Mouse (Mus musculus) CH12.LX (cell line): ENCODE measurements at regions not wholly inside any gene's neighbourhood (a gene's known extent, or its start where the extent isn't known, plus 50 kb on each side); places are given as distances from the start of the nearest gene placed in this dataset.

Experiments used
- DNase-seq: peaks from one replicate; pipeline ENCODE4 v3.0.0-alpha.2; 2013; ENCODE audit errors: extremely low read depth
- H3K27ac ChIP-seq: 2 replicates; pipeline ENCODE4 v1.5.1; 2012; ENCODE audit warnings: low read depth, mild to moderate bottlenecking, control low read depth, moderate library complexity; ENCODE audit not compliant: insufficient read depth
- H3K27me3 ChIP-seq: replicated peaks from 2 replicates; pipeline ENCODE3; 2012; ENCODE audit warnings: inconsistent platforms
- H3K36me3 ChIP-seq, 2 experiments: replicated peaks in 1 of 2; 2 replicates each; pipeline versions ENCODE3 to v1.6.1; 2012; ENCODE audit warnings: inconsistent platforms in 1 of 2, low read length in 1 of 2, mild to moderate bottlenecking in 1 of 2, mixed read lengths in 1 of 2, moderate library complexity in 1 of 2; ENCODE audit not compliant: control insufficient read depth in 1 of 2, insufficient read depth in 1 of 2
- H3K4me1 ChIP-seq, 2 experiments: 2 replicates each; pipeline ENCODE4 v1.6.1; 2012; ENCODE audit warnings: inconsistent platforms in 1 of 2, moderate library complexity in 1 of 2; ENCODE audit not compliant: insufficient read depth in 2 of 2, control insufficient read depth in 1 of 2
- H3K4me2 ChIP-seq: 2 replicates; pipeline ENCODE4 v1.6.1; 2012; ENCODE audit warnings: low read depth, mild to moderate bottlenecking, control low read depth; ENCODE audit not compliant: poor library complexity, insufficient read depth, severe bottlenecking
- H3K4me3 ChIP-seq, 3 experiments: fragments of 150-350 bp in 1 of 3; sonication (generic) in 1 of 3; replicated peaks in 1 of 3; 2 replicates each; pipeline versions ENCODE3 to v1.5.1; 2011 to 2012; ENCODE audit warnings: low read depth in 2 of 3, low read length in 2 of 3, mild to moderate bottlenecking in 2 of 3, moderate library complexity in 2 of 3, control low read depth in 1 of 3, improper control_type of control experiment in 1 of 3, inconsistent platforms in 1 of 3, mixed read lengths in 1 of 3; ENCODE audit not compliant: poor library complexity in 1 of 3
- H3K79me2 ChIP-seq: replicated peaks from 2 replicates; pipeline ENCODE4 v1.6.1; 2012; ENCODE audit warnings: mild to moderate bottlenecking, moderate library complexity; ENCODE audit not compliant: control insufficient read depth, poor library complexity, insufficient read depth, severe bottlenecking; ENCODE audit errors: extremely low read depth
- H3K9ac ChIP-seq: 2 replicates; pipeline ENCODE4 v1.6.1; 2012; ENCODE audit warnings: low read depth, mild to moderate bottlenecking, control low read depth, moderate library complexity; ENCODE audit not compliant: insufficient read depth
- H3K9me3 ChIP-seq: replicated peaks from 2 replicates; pipeline ENCODE3; 2012; ENCODE audit warnings: low read length, inconsistent platforms, mixed read lengths
- CTCF ChIP-seq, 2 experiments: IDR thresholded peaks in 1 of 2; conservative IDR thresholded peaks in 1 of 2; 2 replicates each; pipeline ENCODE4 v1.5.1; 2011 to 2012; ENCODE audit warnings: low read depth in 2 of 2, low read length in 2 of 2, improper control_type of control experiment in 1 of 2, inconsistent platforms in 1 of 2, mild to moderate bottlenecking in 1 of 2, moderate library complexity in 1 of 2
- E2F4 ChIP-seq: IDR thresholded peaks from 2 replicates; pipeline ENCODE4 v1.6.1; 2011; ENCODE audit warnings: low read depth, low read length, improper control_type of control experiment; ENCODE audit not compliant: insufficient replicate concordance
- HCFC1 ChIP-seq: IDR thresholded peaks from 2 replicates; pipeline ENCODE4 v1.6.1; 2012; ENCODE audit warnings: low read depth, mild to moderate bottlenecking, inconsistent platforms, low read length, improper control_type of control experiment
- JUND ChIP-seq: conservative IDR thresholded peaks from 2 replicates; pipeline ENCODE4 v1.6.1; 2011; ENCODE audit warnings: low read depth, low read length, improper control_type of control experiment
- MAFK ChIP-seq: IDR thresholded peaks from 2 replicates; pipeline ENCODE4 v1.6.1; 2011; ENCODE audit warnings: low read length, improper control_type of control experiment; ENCODE audit not compliant: insufficient replicate concordance
- MAX ChIP-seq: IDR thresholded peaks from 2 replicates; pipeline ENCODE4 v1.6.1; 2011; ENCODE audit warnings: low read length, improper control_type of control experiment
- MXI1 ChIP-seq: IDR thresholded peaks from 2 replicates; pipeline ENCODE4 v1.6.1; 2011; ENCODE audit warnings: mild to moderate bottlenecking, low read depth, low read length, improper control_type of control experiment
- NRF1 ChIP-seq: IDR thresholded peaks from 2 replicates; pipeline ENCODE4 v1.6.1; 2014; ENCODE audit warnings: low read depth, mild to moderate bottlenecking, inconsistent platforms, low read length, improper control_type of control experiment, moderate library complexity
- RCOR1 ChIP-seq: conservative IDR thresholded peaks from 2 replicates; pipeline ENCODE4 v1.6.1; 2012; ENCODE audit warnings: low read depth, mild to moderate bottlenecking, inconsistent platforms, low read length, improper control_type of control experiment
- SIN3A ChIP-seq: IDR thresholded peaks from 2 replicates; pipeline ENCODE4 v1.6.1; 2012; ENCODE audit warnings: low read length, improper control_type of control experiment, inconsistent platforms
- SMC3 ChIP-seq: IDR thresholded peaks from 2 replicates; pipeline ENCODE4 v1.6.1; 2011; ENCODE audit warnings: low read depth, low read length, improper control_type of control experiment
- TBP ChIP-seq: conservative IDR thresholded peaks from 2 replicates; pipeline ENCODE4 v1.6.1; 2011; ENCODE audit warnings: low read depth, low read length, improper control_type of control experiment
- TCF12 ChIP-seq: IDR thresholded peaks from 2 replicates; pipeline ENCODE4 v1.6.1; 2014; ENCODE audit warnings: low read depth, mild to moderate bottlenecking, inconsistent platforms, low read length, improper control_type of control experiment
- ZKSCAN1 ChIP-seq: IDR thresholded peaks from 2 replicates; pipeline ENCODE4 v1.6.1; 2012; ENCODE audit warnings: low read depth, inconsistent platforms, low read length, improper control_type of control experiment, borderline replicate concordance
- ZMIZ1 ChIP-seq: IDR thresholded peaks from 2 replicates; pipeline ENCODE4 v1.6.1; 2012; ENCODE audit warnings: low read depth, mild to moderate bottlenecking, inconsistent platforms, low read length, improper control_type of control experiment
- dilution Hi-C: fragments of 300-500 bp; cut with MboI; formaldehyde crosslinking; loops from 2 replicates; pipeline ENCODE4 v1.14.3; 2020; ENCODE audit warnings: low sequenced_read_pairs; ENCODE audit not compliant: extremely low pct_unique_long_range_greater_than_20kb, extremely low pct_ligation_motif_present
- in situ Hi-C: fragments of 300-500 bp; cut with MboI; formaldehyde crosslinking; loops from 3 replicates; pipeline ENCODE4 v1.14.3; 2019; ENCODE audit warnings: low sequenced_read_pairs, low pct_ligation_motif_present, low pct_unique_long_range_greater_than_20kb, mixed read lengths

DNA sequence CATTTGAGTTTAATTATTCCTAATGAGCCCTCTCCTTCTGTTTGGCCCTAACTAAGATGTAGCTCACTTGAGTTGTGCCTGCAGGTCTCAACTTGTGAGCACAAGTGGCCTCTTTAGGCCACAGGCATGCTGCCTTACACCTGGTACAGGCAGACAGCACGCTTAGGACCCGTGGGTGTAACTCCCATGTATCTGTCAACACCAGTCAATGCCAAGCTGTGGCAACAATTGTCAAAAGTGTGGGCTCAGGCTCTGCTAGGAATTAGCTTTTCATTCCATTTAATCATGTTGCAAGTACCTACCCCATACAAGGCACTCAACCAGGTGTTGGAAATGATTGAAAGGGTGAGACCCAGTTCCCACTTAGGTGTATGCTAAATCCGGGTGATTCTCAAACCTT, 322.3 kb upstream of the G2e3 start:
- H3K9ac ChIP-seq = no peak overlapping the region
- no peaks in the 10 kb centered on the region for H3K36me3 ChIP-seq
- H3K79me2 ChIP-seq = no peaks in the 10 kb centered on the region
- dilution Hi-C loops = no loop called here
- H3K9me3 ChIP-seq = peaks cover 48% of the 10 kb centered on the region
- DNase-seq = no peak
- no peak overlapping the region for H3K4me3 ChIP-seq
- H3K27me3 ChIP-seq = no peaks in the 10 kb centered on the region
- no peak overlapping the region for H3K27ac ChIP-seq
- no peak for TF ChIP-seq ZMIZ1
- no peak for TF ChIP-seq MXI1
- no peak for TF ChIP-seq SIN3A
- TF ChIP-seq HCFC1 = no peak
- no peak for TF ChIP-seq SMC3
- no peak for TF ChIP-seq RCOR1
- TF ChIP-seq CTCF (conservative IDR thresholded peaks at IDR 0.05 in 1 of 2, IDR thresholded peaks at IDR 0.05 in 1 of 2; ENCODE audit: low read depth in 2 of 2, low read length in 2 of 2) = no peak
- TF ChIP-seq NRF1 = no peak
- no peak for TF ChIP-seq JUND
- TF ChIP-seq MAX = no peak
- no peak overlapping the region for H3K4me2 ChIP-seq
- H3K4me1 ChIP-seq = no peaks in the 10 kb centered on the region
- in situ Hi-C loops = no loop called here

DNA sequence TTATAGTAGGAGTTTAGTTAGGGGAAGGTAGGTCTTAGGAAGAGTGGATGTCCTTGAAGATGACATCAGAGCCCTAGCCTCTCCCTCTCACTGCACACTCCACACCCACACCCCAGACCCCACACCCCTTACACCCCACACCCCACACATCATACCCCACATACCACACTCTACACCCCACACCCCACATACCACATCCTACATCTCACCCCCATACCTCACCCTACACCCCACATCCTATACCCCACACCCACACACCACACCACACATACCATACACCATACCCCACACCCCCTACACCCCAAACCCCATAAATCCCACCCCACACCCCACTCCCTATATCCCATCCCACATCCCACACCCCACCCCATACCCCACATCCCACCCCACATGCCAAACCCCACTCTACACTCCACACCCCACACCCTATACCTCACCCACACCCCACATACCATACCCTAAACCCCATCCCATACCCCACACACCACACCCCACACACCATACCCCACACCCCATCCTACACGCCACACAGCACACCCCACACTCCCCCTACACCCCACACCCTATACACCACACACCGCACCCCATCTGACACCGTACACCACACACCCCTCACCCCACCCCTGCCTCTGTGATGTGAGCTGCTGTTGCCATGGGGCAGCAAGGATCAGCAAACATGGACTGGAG, 323.7 kb upstream of the G2e3 start:
- in situ Hi-C loops (no loop called here), dilution Hi-C loops (no loop called here)
- DNase-seq = no peak
- Histone ChIP-seq H3K36me3 (no peaks in the 10 kb centered on the region), H3K79me2 (no peaks in the 10 kb centered on the region), H3K27me3 (no peaks in the 10 kb centered on the region), H3K27ac (no peak overlapping the region), H3K4me3 (no peak overlapping the region), H3K4me2 (no peak overlapping the region), H3K9me3 (peaks cover 51% of the 10 kb centered on the region), H3K4me1 (no peaks in the 10 kb centered on the region), H3K9ac (no peak overlapping the region)
- TF ChIP-seq TBP (no peak), MXI1 (no peak), ZKSCAN1 (no peak), E2F4 (no peak), MAFK (no peak), TCF12 (no peak)
